Mouse (Mus musculus) stomach, postnatal 0 days (tissue): ENCODE data around the gene Cfap58. TPM values are rescaled to one million over a fixed set of nuclear protein-coding genes. Genes with fewer than 3 reads are reported as not detected.

Source experiments
- ATAC-seq: fragments of 200-750 bp; cut with Nextera tagmentation; 2 replicates; pipeline ENCODE4 v1.8.0; 2017; ENCODE audit not compliant: low FRiP score, low TSS enrichment
- DNase-seq: peaks from one replicate; pipeline ENCODE4 v3.0.0-alpha.2; 2016; ENCODE audit warnings: low spot score
- H3K27ac ChIP-seq: fragments of 300-500 bp; sonication (generic); replicated peaks from 2 replicates; pipeline ENCODE4 v1.5.1; 2014; ENCODE audit warnings: mild to moderate bottlenecking, control low read depth
- H3K27me3 ChIP-seq: fragments of 300-500 bp; sonication (generic); 2 replicates; pipeline ENCODE4 v1.6.1; 2014; ENCODE audit warnings: low read length; ENCODE audit not compliant: control insufficient read depth, insufficient read depth
- H3K36me3 ChIP-seq: fragments of 300-500 bp; sonication (generic); 2 replicates; pipeline ENCODE4 v1.6.1; 2014; ENCODE audit warnings: low read length, mixed read lengths; ENCODE audit not compliant: control insufficient read depth, insufficient read depth
- H3K4me1 ChIP-seq: fragments of 300-500 bp; sonication (generic); replicated peaks from 2 replicates; pipeline ENCODE4 v1.6.1; 2014; ENCODE audit warnings: antibody characterized with exemption; ENCODE audit not compliant: control insufficient read depth, insufficient read depth
- H3K4me2 ChIP-seq: fragments of 300-500 bp; sonication (generic); replicated peaks from 2 replicates; pipeline ENCODE4 v1.6.1; 2014; ENCODE audit warnings: low read depth, mild to moderate bottlenecking, control low read depth, moderate library complexity
- H3K4me3 ChIP-seq: fragments of 300-500 bp; sonication (generic); 2 replicates; pipeline ENCODE4 v1.5.1; 2014; ENCODE audit warnings: low read depth, low read length, control low read depth
- H3K9ac ChIP-seq: fragments of 300-500 bp; sonication (generic); 2 replicates; pipeline ENCODE4 v1.6.1; 2014; ENCODE audit warnings: mild to moderate bottlenecking, low read length, control low read depth, mixed read lengths
- H3K9me3 ChIP-seq: fragments of 300-500 bp; sonication (generic); 2 replicates; pipeline ENCODE4 v1.6.1; 2016; ENCODE audit warnings: low read length; ENCODE audit not compliant: control insufficient read depth
- CTCF ChIP-seq: IDR thresholded peaks from 2 replicates; pipeline ENCODE4 v1.5.1; 2016; ENCODE audit warnings: antibody characterized with exemption, low read depth, mild to moderate bottlenecking, moderate library complexity
- EP300 ChIP-seq: optimal IDR thresholded peaks from 2 replicates; pipeline ENCODE3; 2016; ENCODE audit warnings: antibody characterized with exemption
- WGBS: fragments of 180-500 bp; shearing (Covaris S2); extraction: QIAGEN DNeasy Blood & Tissue Kit; methylation state at CpG from one replicate; pipeline ENCODE4 v1.1.7; 2014; 5-methylcytosine and 5-hydroxymethylcytosine counted together
- polyA plus RNA-seq: library from polyadenylated mRNA; unstranded; fragments of >200 nt; fragmentation: Nextera tagmentation; extraction: Ambion mirVana; gene quantifications from 2 replicates; pipeline ENCODE4 v1.2.1, GENCODE M21; 2015

The Cfap58 gene
- polyA plus RNA-seq, 1 experiment from 2014 or later, result not detected

DNA sequence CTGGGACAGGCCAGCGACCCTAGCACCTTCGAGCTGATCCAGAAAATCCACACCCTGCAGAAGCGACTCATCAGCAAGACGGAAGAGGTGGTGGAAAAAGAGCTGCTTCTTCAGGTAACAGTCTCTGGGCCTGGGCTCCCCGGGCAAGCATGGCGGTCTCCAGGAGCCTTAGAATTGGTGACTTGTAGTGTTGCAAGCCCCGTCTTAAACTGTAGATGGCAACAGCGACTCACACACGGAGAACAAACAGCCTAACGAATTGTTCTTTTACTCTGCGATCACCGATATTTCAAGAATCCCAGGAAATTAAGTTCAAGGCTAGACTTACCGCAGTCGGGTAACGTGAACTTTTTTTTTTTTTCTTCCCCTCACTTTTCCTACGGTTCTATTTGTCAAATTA, 51.0 kb downstream of the Cfap58 start:
- no peaks in the 10 kb centered on the region for H3K27me3 ChIP-seq
- ATAC-seq, result no peak

DNA sequence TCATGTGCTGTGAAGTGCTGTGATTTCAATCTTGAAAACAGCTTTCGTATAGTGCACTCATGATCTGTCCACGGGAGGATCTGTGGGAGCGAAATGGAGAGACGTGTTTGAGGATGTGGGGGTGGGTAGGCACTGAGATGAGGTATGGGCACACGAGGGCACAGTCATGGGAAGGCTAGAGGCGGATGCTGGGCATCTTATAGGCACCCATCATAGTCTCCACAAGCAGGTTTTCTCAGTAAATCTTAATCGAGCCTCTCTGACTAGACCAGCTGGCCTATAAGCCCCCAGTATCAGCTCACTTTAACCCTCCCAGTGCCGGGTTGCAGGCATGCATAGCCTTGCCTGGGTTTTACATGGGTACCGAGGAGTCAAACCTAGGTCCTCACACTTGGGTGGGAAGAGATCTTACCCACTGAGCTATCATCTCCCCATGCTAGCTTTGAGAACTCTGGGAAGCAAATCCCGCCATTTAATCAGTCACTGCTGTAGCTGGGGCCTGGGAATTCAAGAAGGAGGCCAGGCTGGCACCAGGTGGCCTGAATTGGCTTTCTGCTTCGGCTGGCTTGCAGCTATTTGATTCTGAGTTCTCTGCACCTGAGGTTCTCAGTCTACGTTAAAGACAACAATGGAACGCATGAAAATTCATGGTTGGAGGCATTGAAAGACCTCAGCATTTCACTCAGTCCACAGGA, 51.6 kb downstream of the Cfap58 start:
- WGBS, result 69% methylated on average over 13 of the region's 13 CpGs
- no peak overlapping the region for H3K4me2 ChIP-seq

More for the DNA sequence above, 51.0 kb downstream of the Cfap58 start:
- TF ChIP-seq CTCF (peak; percentile 76), EP300 (no peak)
- no peak overlapping the region for H3K27ac ChIP-seq
- H3K9ac ChIP-seq, result no peak overlapping the region
- H3K9me3 ChIP-seq, result no peaks in the 10 kb centered on the region
- H3K4me1 ChIP-seq, result no peaks in the 10 kb centered on the region
- peak; percentile 18 for DNase-seq
- WGBS, result 26% methylated on average over 16 of the region's 16 CpGs
- no peak overlapping the region for H3K4me2 ChIP-seq
- H3K36me3 ChIP-seq, result no peaks in the 10 kb centered on the region
- H3K4me3 ChIP-seq, result no peak overlapping the region

DNA sequence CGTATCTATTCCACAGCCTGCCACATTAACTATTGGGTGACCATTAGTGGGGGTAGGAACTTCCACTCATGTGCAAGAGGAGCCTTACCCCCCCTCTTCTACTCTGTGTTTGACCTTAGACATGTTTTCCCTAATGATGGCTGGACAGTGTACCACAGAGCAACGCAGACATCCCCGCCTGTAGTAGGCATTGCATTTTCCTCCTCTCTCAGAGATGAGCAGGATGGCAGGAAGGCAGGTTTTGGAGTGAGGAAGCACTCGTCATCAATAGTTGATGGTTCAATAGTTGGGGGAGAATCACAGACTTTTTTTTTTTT, 52.1 kb downstream of the Cfap58 start:
- H3K9me3 ChIP-seq, result no peaks in the 10 kb centered on the region
- WGBS, result 87% methylated on average over 4 of the region's 4 CpGs
- no peak overlapping the region for H3K9ac ChIP-seq
- DNase-seq, result no peak
- ATAC-seq, result no peak
- no peaks in the 10 kb centered on the region for H3K36me3 ChIP-seq
- no peaks in the 10 kb centered on the region for H3K4me1 ChIP-seq
- no peak overlapping the region for H3K27ac ChIP-seq
- H3K4me3 ChIP-seq, result no peak overlapping the region
- no peaks in the 10 kb centered on the region for H3K27me3 ChIP-seq
- TF ChIP-seq EP300, result no peak
- TF ChIP-seq CTCF, result no peak
- no peak overlapping the region for H3K4me2 ChIP-seq

More for the DNA sequence above, 51.6 kb downstream of the Cfap58 start:
- H3K9ac ChIP-seq, result no peak overlapping the region
- ATAC-seq (no peak), DNase-seq (no peak)
- H3K9me3 ChIP-seq, result no peaks in the 10 kb centered on the region
- H3K4me3 ChIP-seq, result no peak overlapping the region
- no peaks in the 10 kb centered on the region for H3K4me1 ChIP-seq
- TF ChIP-seq EP300 (no peak), CTCF (no peak)
- no peaks in the 10 kb centered on the region for H3K36me3 ChIP-seq
- H3K27me3 ChIP-seq, result no peaks in the 10 kb centered on the region
- no peak overlapping the region for H3K27ac ChIP-seq

DNA sequence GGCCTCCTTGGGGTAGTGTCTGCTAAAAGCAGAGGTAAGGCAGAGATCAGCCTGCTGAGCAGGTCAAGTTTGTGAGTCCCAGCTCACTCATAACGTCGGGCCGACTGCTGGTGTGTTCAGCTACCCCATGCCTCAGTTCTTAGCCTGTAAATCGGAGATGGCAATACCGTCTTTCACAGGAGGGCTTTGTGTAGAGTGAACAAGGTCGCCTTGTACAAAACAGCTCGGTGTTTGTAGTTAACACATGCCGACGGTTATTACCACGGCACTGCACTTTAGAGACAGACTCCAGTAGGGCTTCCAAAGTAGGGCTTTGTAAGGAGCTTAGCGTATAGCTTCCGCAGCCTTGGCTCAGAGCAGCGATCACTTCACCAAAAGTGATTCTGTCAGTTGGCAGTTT, 63.8 kb downstream of the Cfap58 start:
- H3K9ac ChIP-seq, result no peak overlapping the region
- WGBS, result 83% methylated on average over 13 of the region's 13 CpGs
- H3K9me3 ChIP-seq, result no peaks in the 10 kb centered on the region
- no peaks in the 10 kb centered on the region for H3K4me1 ChIP-seq
- no peaks in the 10 kb centered on the region for H3K27me3 ChIP-seq
- no peaks in the 10 kb centered on the region for H3K36me3 ChIP-seq
- TF ChIP-seq CTCF (no peak), EP300 (no peak)
- H3K4me2 ChIP-seq, result no peak overlapping the region
- H3K4me3 ChIP-seq, result no peak overlapping the region
- no peak for DNase-seq
- no peak for ATAC-seq
- H3K27ac ChIP-seq, result no peak overlapping the region

DNA sequence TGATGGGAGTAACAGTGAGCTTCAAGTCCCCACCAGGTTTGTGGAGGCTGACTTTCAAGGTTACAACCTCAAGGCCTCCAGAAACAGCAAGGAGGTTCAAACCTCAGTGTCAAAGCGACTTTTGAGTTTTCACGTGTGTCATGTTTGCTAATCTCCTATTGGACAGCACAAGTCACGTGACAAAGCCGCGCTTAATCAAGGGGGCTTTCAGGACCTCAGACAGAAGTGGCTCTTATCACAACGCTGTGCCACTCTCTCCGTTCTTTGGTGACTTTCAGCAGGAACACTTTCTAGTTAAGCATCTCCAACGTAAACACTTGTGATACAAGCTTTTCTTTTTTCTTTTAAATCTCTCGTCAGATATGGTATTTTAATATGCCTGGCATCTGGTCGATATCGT, 64.3 kb downstream of the Cfap58 start:
- no peak overlapping the region for H3K27ac ChIP-seq
- DNase-seq, result no peak
- H3K9me3 ChIP-seq, result no peaks in the 10 kb centered on the region
- H3K27me3 ChIP-seq, result no peaks in the 10 kb centered on the region
- no peak for ATAC-seq
- no peaks in the 10 kb centered on the region for H3K36me3 ChIP-seq
- 65% methylated on average over 11 of the region's 11 CpGs for WGBS
- H3K4me2 ChIP-seq, result no peak overlapping the region
- no peak for TF ChIP-seq CTCF
- H3K9ac ChIP-seq, result no peak overlapping the region
- H3K4me1 ChIP-seq, result no peaks in the 10 kb centered on the region
- H3K4me3 ChIP-seq, result no peak overlapping the region

DNA sequence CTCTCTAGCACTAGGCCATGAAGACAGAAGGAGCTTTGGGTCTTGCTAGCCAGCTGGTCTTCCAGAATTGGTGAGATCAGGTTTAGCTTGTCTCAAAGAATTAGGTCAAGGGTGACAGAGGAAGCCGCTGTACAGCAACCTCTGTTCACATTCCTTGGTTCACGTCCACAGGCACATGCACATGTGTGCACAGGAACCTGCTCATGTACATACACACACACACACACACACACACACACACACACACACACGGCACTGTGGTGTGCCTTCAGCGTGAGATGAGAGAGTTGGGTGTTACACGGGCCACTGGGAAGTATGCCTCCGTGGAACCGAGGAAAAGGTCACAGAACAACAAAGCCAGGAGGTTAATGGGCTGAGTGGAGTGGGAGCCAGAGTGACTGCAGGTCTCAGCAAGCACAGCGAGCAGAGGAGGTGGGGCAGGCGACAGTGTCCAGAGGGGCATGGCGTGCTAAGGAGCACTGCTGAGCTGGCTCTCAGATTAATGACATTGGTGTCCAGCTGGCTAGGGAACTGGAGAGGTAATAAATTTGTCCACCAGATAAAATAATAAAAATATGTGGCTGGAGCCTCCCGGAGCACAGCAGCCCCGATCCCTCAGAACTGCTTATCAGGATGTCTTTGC, 71.4 kb downstream of the Cfap58 start:
- Histone ChIP-seq H3K27me3 (no peaks in the 10 kb centered on the region), H3K9me3 (no peaks in the 10 kb centered on the region), H3K4me3 (no peak overlapping the region), H3K4me2 (no peak overlapping the region), H3K27ac (no peak overlapping the region), H3K4me1 (no peaks in the 10 kb centered on the region), H3K9ac (no peak overlapping the region), H3K36me3 (no peaks in the 10 kb centered on the region)
- ATAC-seq (no peak), DNase-seq (no peak)
- TF ChIP-seq CTCF, result no peak
- TF ChIP-seq EP300, result no peak
- WGBS, result 53% methylated on average over 12 of the region's 12 CpGs
